Mouse (Mus musculus): Measurements from ENCODE around the gene Gm20388.

The Gm20388 gene

GRCm38 (mm10) chr8:122711480-122711879 is 2800.8 kb downstream of the Gm20388 start:
- DNase-seq (ENCODE audit: low read depth, low spot score) = no peak

GRCm38 (mm10) chr8:122711891-122712365 is 2801.3 kb downstream of the Gm20388 start:
- peak; percentile 63 for DNase-seq (ENCODE audit: low read depth, low spot score)

GRCm38 (mm10) chr8:122712411-122713156 is 2801.9 kb downstream of the Gm20388 start:
- DNase-seq (ENCODE audit: low read depth, low spot score) = no peak

GRCm38 (mm10) chr8:122713157-122713518 is 2802.5 kb downstream of the Gm20388 start:
- DNase-seq (ENCODE audit: low read depth, low spot score) = no peak

- DNase-seq (ENCODE audit: low read depth, low spot score) = no peak
These were observed 2805.9 kb downstream of the Gm20388 start for GRCm38 (mm10) chr8:122716566-122716965.

GRCm38 (mm10) chr8:122717869-122718509 is 2807.3 kb downstream of the Gm20388 start:
- no peak for DNase-seq (ENCODE audit: low read depth, low spot score)

GRCm38 (mm10) chr8:122718711-122719499 is 2808.3 kb downstream of the Gm20388 start:
- no peak for DNase-seq (ENCODE audit: low read depth, low spot score)

GRCm38 (mm10) chr8:122719500-122720065 is 2808.9 kb downstream of the Gm20388 start:
- no peak for DNase-seq (ENCODE audit: low read depth, low spot score)

- peak; percentile 19 for DNase-seq (ENCODE audit: low read depth, low spot score)
These were observed 2809.6 kb downstream of the Gm20388 start for GRCm38 (mm10) chr8:122720070-122720729.

- no peak for DNase-seq (ENCODE audit: low read depth, low spot score)
These were observed 2810.4 kb downstream of the Gm20388 start for GRCm38 (mm10) chr8:122720811-122721640.

- DNase-seq (ENCODE audit: low read depth, low spot score) = no peak
These were observed 2814.5 kb downstream of the Gm20388 start for GRCm38 (mm10) chr8:122725187-122725586.

GRCm38 (mm10) chr8:122726789-122727188 is 2816.1 kb downstream of the Gm20388 start:
- DNase-seq (ENCODE audit: low read depth, low spot score) = no peak

GRCm38 (mm10) chr8:122727412-122727811 is 2816.8 kb downstream of the Gm20388 start:
- DNase-seq (ENCODE audit: low read depth, low spot score) = no peak

GRCm38 (mm10) chr8:122728630-122729029 is 2818.0 kb downstream of the Gm20388 start:
- DNase-seq (ENCODE audit: low read depth, low spot score) = no peak

GRCm38 (mm10) chr8:122735110-122735509 is 2824.5 kb downstream of the Gm20388 start:
- no peak for DNase-seq (ENCODE audit: low read depth, low spot score)

GRCm38 (mm10) chr8:122735542-122736473 is 2825.2 kb downstream of the Gm20388 start:
- peak; percentile 35 for DNase-seq (ENCODE audit: low read depth, low spot score)

GRCm38 (mm10) chr8:122736623-122737022 is 2826.0 kb downstream of the Gm20388 start:
- DNase-seq (ENCODE audit: low read depth, low spot score) = no peak

GRCm38 (mm10) chr8:122737071-122737470 is 2826.4 kb downstream of the Gm20388 start:
- DNase-seq (ENCODE audit: low read depth, low spot score) = no peak

GRCm38 (mm10) chr8:122737886-122738285 is 2827.2 kb downstream of the Gm20388 start:
- no peak for DNase-seq (ENCODE audit: low read depth, low spot score)

All from CD4-positive helper T cell, adult 2 months (primary cell).